Mouse (Mus musculus) embryonic facial prominence, embryonic 11.5 days (tissue): ENCODE data around the gene Pklr. TPM values are rescaled to one million over a fixed set of nuclear protein-coding genes. Genes with fewer than 3 reads are reported as not detected.

ENCODE experiments used
- ATAC-seq: fragments of 200-750 bp; cut with Nextera tagmentation; replicated peaks from 2 replicates; pipeline ENCODE4 v1.8.0; 2017; ENCODE audit warnings: low read depth; ENCODE audit not compliant: insufficient number of reproducible peaks, low FRiP score, low TSS enrichment
- DNase-seq: peaks from one replicate; pipeline ENCODE4 v3.0.0-alpha.2; 2015; ENCODE audit warnings: low spot score
- H3K27ac ChIP-seq: fragments of 300-500 bp; sonication (generic); replicated peaks from 2 replicates; pipeline ENCODE4 v1.5.1; 2014; ENCODE audit warnings: mild to moderate bottlenecking, low read depth, low read length, control low read depth
- H3K27me3 ChIP-seq: fragments of 300-500 bp; sonication (generic); 2 replicates; pipeline ENCODE4 v1.6.1; 2014; ENCODE audit warnings: mild to moderate bottlenecking, low read length, moderate library complexity, mixed read lengths; ENCODE audit not compliant: control insufficient read depth, insufficient read depth
- H3K36me3 ChIP-seq: fragments of 300-500 bp; sonication (generic); replicated peaks from 2 replicates; pipeline ENCODE4 v1.6.1; 2014; ENCODE audit warnings: low read depth, mild to moderate bottlenecking, low read length, moderate library complexity, mixed read lengths; ENCODE audit not compliant: control insufficient read depth, insufficient read depth
- H3K4me1 ChIP-seq: fragments of 300-500 bp; sonication (generic); 2 replicates; pipeline ENCODE4 v1.6.1; 2014; ENCODE audit warnings: low read length, mixed read lengths; ENCODE audit not compliant: control insufficient read depth, insufficient read depth
- H3K4me2 ChIP-seq: fragments of 300-500 bp; sonication (generic); 2 replicates; pipeline ENCODE4 v1.6.1; 2014; ENCODE audit warnings: low read depth, mild to moderate bottlenecking, control low read depth, low read length, moderate library complexity
- H3K4me3 ChIP-seq: fragments of 300-500 bp; sonication (generic); 2 replicates; pipeline ENCODE4 v1.5.1; 2014; ENCODE audit warnings: low read depth, low read length, control low read depth
- H3K9ac ChIP-seq: fragments of 300-500 bp; sonication (generic); replicated peaks from 2 replicates; pipeline ENCODE4 v1.6.1; 2014; ENCODE audit warnings: mild to moderate bottlenecking, control low read depth, low read length
- H3K9me3 ChIP-seq: fragments of 300-500 bp; sonication (generic); replicated peaks from 2 replicates; pipeline ENCODE4 v1.6.1; 2016; ENCODE audit warnings: mild to moderate bottlenecking, low read length, inconsistent platforms, mixed read lengths; ENCODE audit not compliant: control insufficient read depth
- WGBS: fragments of 180-500 bp; shearing (Covaris S2); extraction: QIAGEN DNeasy Blood & Tissue Kit; methylation state at CpG from one replicate; pipeline ENCODE4 v1.1.7; 2014; 5-methylcytosine and 5-hydroxymethylcytosine counted together
- polyA plus RNA-seq: library from polyadenylated mRNA; unstranded; fragments of >200 nt; fragmentation: Nextera tagmentation; extraction: Ambion mirVana; gene quantifications from 2 replicates; pipeline ENCODE4 v1.2.1, GENCODE M21; 2014

Gene Pklr
- polyA plus RNA-seq, 1 experiment from 2014 or later = 1.5 TPM

DNA sequence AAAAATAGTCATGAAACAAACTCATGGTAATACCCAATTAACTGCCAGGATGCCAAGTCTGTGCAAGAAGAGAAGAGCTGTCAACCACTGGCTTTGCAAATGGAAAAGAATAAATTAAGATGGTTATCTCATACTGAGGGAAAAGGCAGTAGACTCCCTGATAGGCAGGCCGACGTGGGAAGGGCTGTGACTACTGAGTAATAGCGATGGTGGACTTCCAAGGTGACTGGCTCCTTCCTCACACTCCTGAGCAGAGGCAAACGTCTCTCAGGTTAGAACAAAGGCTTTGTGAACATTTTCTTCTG, 32.7 kb upstream of the Pklr start:
- no peak overlapping the region for H3K27ac ChIP-seq
- no peak overlapping the region for H3K4me3 ChIP-seq
- no peak for ATAC-seq
- H3K4me1 ChIP-seq = no peaks in the 10 kb centered on the region; the same call in 1 of the 2 replicates
- H3K36me3 ChIP-seq = no peaks in the 10 kb centered on the region; the same call in 1 of the 2 replicates
- no peaks in the 10 kb centered on the region for H3K9me3 ChIP-seq
- no peaks in the 10 kb centered on the region for H3K27me3 ChIP-seq
- H3K4me2 ChIP-seq = no peak overlapping the region
- DNase-seq = no peak
- no peak overlapping the region for H3K9ac ChIP-seq
- WGBS = 77% methylated on average over 4 of the region's 4 CpGs

GRCm38 (mm10) chr3:89106881-89107280, 29.1 kb upstream of the Pklr start:
- Histone ChIP-seq H3K4me3 (no peak overlapping the region), H3K27ac (no peak overlapping the region), H3K36me3 (no peaks in the 10 kb centered on the region), H3K4me1 (no peaks in the 10 kb centered on the region), H3K27me3 (no peaks in the 10 kb centered on the region), H3K9me3 (no peaks in the 10 kb centered on the region), H3K9ac (no peak overlapping the region), H3K4me2 (no peak overlapping the region)
- no peak for DNase-seq
- ATAC-seq = no peak

GRCm38 (mm10) chr3:89107545-89107944, 28.4 kb upstream of the Pklr start:
- H3K4me1 ChIP-seq = no peaks in the 10 kb centered on the region
- no peak overlapping the region for H3K27ac ChIP-seq
- H3K4me3 ChIP-seq = no peak overlapping the region
- no peak for DNase-seq
- no peak for ATAC-seq
- 74% methylated on average over 3 of the region's 3 CpGs for WGBS
- H3K36me3 ChIP-seq = no peaks in the 10 kb centered on the region
- no peaks in the 10 kb centered on the region for H3K27me3 ChIP-seq
- H3K9me3 ChIP-seq = no peaks in the 10 kb centered on the region
- no peak overlapping the region for H3K9ac ChIP-seq
- H3K4me2 ChIP-seq = no peak overlapping the region

DNA sequence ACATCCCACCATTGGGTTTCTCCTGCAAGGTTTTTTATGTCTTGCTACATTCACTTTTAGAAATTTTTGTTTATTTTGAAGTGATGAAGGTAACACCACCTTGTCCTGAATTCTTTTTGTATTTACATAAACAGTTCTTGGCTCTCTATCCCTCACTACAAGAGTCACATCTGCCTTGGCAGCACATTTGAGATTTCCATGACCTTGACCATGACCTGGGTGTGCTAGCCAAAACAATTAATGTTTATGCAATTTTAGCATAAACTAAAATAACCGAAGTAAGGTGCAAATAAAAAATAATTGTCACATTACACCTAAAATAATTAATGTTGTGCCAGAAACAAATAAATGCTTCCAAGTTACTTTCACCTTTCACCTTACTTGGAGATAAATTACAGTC, 27.8 kb upstream of the Pklr start:
- 61% methylated on average over 1 of the region's 1 CpGs for WGBS
- H3K4me2 ChIP-seq = no peak overlapping the region
- no peak for DNase-seq
- H3K27me3 ChIP-seq = no peaks in the 10 kb centered on the region
- H3K9me3 ChIP-seq = no peaks in the 10 kb centered on the region
- ATAC-seq = no peak
- H3K4me1 ChIP-seq = no peaks in the 10 kb centered on the region
- no peak overlapping the region for H3K4me3 ChIP-seq
- H3K36me3 ChIP-seq = no peaks in the 10 kb centered on the region
- H3K9ac ChIP-seq = no peak overlapping the region
- no peak overlapping the region for H3K27ac ChIP-seq

- H3K4me1 ChIP-seq = no peaks in the 10 kb centered on the region
- H3K27ac ChIP-seq = no peak overlapping the region
- H3K9me3 ChIP-seq = no peaks in the 10 kb centered on the region
- DNase-seq (no peak), ATAC-seq (no peak)
- no peaks in the 10 kb centered on the region for H3K36me3 ChIP-seq
- H3K9ac ChIP-seq = no peak overlapping the region
- 85% methylated on average over 4 of the region's 4 CpGs for WGBS
- H3K4me3 ChIP-seq = no peak overlapping the region
- H3K27me3 ChIP-seq = no peaks in the 10 kb centered on the region
- no peak overlapping the region for H3K4me2 ChIP-seq
These were observed 22.9 kb upstream of the Pklr start for GRCm38 (mm10) chr3:89113058-89113457.

DNA sequence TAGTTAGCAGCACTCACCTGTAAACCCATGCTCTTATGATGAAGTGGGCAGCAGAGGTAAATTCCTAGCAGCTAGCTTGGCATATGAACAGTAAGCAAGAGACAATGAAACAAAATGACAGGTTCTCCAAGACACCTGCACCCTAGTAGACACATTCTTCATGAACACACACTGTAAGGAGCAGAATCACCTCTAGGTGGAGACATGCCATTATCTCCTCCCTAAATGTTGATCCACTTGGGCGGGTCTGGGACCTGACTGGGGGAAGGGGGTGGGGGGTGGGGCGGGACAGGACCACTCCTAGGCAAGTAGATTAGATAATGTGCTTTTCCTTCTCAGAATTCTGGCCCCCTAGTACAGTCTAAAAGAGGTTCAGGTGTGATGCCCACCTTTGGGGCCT, 20.4 kb upstream of the Pklr start:
- ATAC-seq = no peak
- Histone ChIP-seq H3K36me3 (no peaks in the 10 kb centered on the region), H3K9ac (no peak overlapping the region), H3K27me3 (no peaks in the 10 kb centered on the region), H3K9me3 (no peaks in the 10 kb centered on the region), H3K4me1 (no peaks in the 10 kb centered on the region), H3K27ac (no peak overlapping the region), H3K4me2 (no peak overlapping the region), H3K4me3 (no peak overlapping the region)
- peak; percentile 54 for DNase-seq
- WGBS = 13% methylated on average over 2 of the region's 2 CpGs

DNA sequence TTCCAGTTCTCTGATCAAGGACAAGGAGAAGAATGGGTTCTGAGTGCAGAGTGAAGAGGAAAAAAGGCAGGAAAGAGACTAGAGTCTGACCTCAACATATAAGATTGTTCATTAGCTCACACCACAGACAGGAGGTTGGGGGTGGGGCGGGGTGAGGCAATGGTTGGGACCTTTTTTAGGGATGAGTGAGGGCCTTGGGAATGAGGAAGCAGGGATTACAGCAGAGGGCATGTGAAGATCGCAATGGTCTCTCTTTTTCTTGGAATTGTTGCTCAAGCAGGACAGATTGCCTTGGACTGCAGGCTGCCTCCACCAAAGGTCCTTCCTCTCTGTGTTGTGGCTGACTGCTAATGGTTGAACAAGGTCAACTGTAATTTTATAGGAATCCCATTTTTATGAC, 12.6 kb upstream of the Pklr start:
- no peaks in the 10 kb centered on the region for H3K4me1 ChIP-seq
- ATAC-seq = no peak
- no peaks in the 10 kb centered on the region for H3K36me3 ChIP-seq
- H3K27ac ChIP-seq = no peak overlapping the region
- WGBS = 73% methylated on average over 2 of the region's 2 CpGs
- DNase-seq = no peak
- H3K27me3 ChIP-seq = no peaks in the 10 kb centered on the region
- no peak overlapping the region for H3K4me3 ChIP-seq
- no peaks in the 10 kb centered on the region for H3K9me3 ChIP-seq
- no peak overlapping the region for H3K4me2 ChIP-seq
- no peak overlapping the region for H3K9ac ChIP-seq

DNA sequence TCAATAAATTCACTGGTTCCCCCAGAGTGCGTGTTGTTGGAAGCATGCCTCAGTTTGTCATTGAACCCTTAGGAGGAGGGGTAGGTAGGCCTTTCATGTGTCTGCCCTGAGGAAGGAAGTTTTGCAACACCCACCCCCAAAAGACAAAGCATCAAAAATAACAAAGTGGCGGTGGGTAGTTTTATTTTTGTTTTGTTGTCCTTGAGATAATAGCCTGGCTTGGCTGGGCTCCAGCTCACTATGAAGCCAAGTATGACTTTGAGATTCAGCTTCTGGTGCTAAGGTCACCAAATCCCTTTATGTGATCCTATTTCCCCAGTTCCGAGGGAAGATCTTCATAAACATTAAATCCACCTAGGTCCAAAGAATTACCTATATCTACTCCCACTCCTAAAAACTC, 11.7 kb upstream of the Pklr start:
- Histone ChIP-seq H3K27ac (no peak overlapping the region), H3K36me3 (no peaks in the 10 kb centered on the region), H3K4me1 (no peaks in the 10 kb centered on the region), H3K27me3 (no peaks in the 10 kb centered on the region), H3K4me3 (no peak overlapping the region), H3K4me2 (no peak overlapping the region), H3K9ac (no peak overlapping the region), H3K9me3 (no peaks in the 10 kb centered on the region)
- WGBS = 83% methylated on average over 3 of the region's 3 CpGs
- DNase-seq (no peak), ATAC-seq (no peak)

GRCm38 (mm10) chr3:89125981-89126380, 10.0 kb upstream of the Pklr start:
- WGBS = 92% methylated on average over 3 of the region's 3 CpGs
- ATAC-seq = no peak

More at GRCm38 (mm10) chr3:89125981-89126380, 10.0 kb upstream of the Pklr start:
- Histone ChIP-seq H3K27me3 (no peaks in the 10 kb centered on the region), H3K4me1 (no peaks in the 10 kb centered on the region), H3K4me3 (no peak overlapping the region), H3K9ac (no peak overlapping the region), H3K36me3 (no peaks in the 10 kb centered on the region), H3K4me2 (no peak overlapping the region), H3K9me3 (no peaks in the 10 kb centered on the region), H3K27ac (no peak overlapping the region)
- DNase-seq = no peak
